31 mouse cellular contexts compared by ENCODE assay signal in the genomic region with DNA sequence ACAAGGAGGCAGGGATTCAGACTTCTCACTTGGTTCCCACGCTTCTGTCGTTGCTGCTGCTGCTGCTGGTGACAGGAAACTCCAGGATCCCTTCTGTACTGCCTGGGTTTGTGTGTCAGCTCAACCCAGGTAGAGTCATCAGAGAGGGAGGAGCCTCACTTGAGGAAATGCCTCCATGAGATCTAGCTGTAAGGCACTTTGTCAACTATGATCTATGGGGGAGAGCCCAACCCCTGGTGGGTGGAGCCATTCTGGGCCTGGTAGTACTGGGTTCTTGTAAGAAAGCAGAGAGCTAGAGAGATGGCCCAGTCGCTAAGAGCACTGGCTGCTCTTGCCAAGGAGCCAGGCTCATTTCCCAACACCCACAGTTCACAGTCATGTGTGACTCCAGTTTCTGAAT. TPM values are rescaled to one million over a fixed set of nuclear protein-coding genes. Genes with fewer than 3 reads are reported as not detected.
DNase-seq lines count a peak whose midpoint lies in the region; ATAC-seq and TF ChIP-seq lines count a peak whose summit lies in the region.
"Had no signal": no experiment of that assay in that cellular context is flagged by ENCODE, and none has a peak within 500 bp of the region (broad histone marks: within the 10 kb centered on the region; RNA-seq: fewer than 3 reads in every experiment).

No protein-coding gene starts in this region.

- peaks cover 15% of the 10 kb centered on the region; the same call in 1 of the 2 replicates for H3K4me1 ChIP-seq in kidney, embryonic 14.5 days (ENCODE audit: control insufficient read depth, insufficient read depth, low read length)
- no peaks in the 10 kb centered on the region for H3K4me1 ChIP-seq in intestine, embryonic 15.5 days (replicated peaks)
- H3K4me1 ChIP-seq in stomach, embryonic 16.5 days (ENCODE audit: control insufficient read depth, insufficient read depth, low read length) = no peaks in the 10 kb centered on the region
- no peaks in the 10 kb centered on the region for H3K4me1 ChIP-seq in midbrain, embryonic 10.5 days
- H3K4me1 ChIP-seq: embryonic facial prominence, embryonic 15.5 days; forebrain, embryonic 12.5 days; heart, embryonic 10.5 days; heart, embryonic 15.5 days; hindbrain, embryonic 12.5 days; limb, embryonic 13.5 days; midbrain, embryonic 12.5 days; neural tube, embryonic 13.5 days had no signal

- no peak overlapping the region for H3K4me3 ChIP-seq in kidney, embryonic 14.5 days (ENCODE audit: low read length)
- no peak overlapping the region for H3K4me3 ChIP-seq in intestine, embryonic 15.5 days (replicated peaks)
- no peak overlapping the region for H3K4me3 ChIP-seq in stomach, embryonic 16.5 days (replicated peaks; ENCODE audit: low read length)
- no peak overlapping the region for H3K4me3 ChIP-seq in gastrocnemius, adult 2 months
- H3K4me3 ChIP-seq in midbrain, embryonic 10.5 days = no peak overlapping the region
- H3K4me3 ChIP-seq: embryonic facial prominence, embryonic 10.5 days; embryonic facial prominence, embryonic 15.5 days; forebrain, embryonic 12.5 days; heart, embryonic 10.5 days; heart, embryonic 15.5 days; hindbrain, embryonic 12.5 days; limb, embryonic 13.5 days; lung, embryonic 15.5 days; midbrain, embryonic 12.5 days; neural tube, embryonic 13.5 days had no signal

- H3K4me2 ChIP-seq in kidney, embryonic 14.5 days (replicated peaks; ENCODE audit: low read depth, low read length) = no peak overlapping the region
- H3K4me2 ChIP-seq in intestine, embryonic 15.5 days (replicated peaks) = no peak overlapping the region
- H3K4me2 ChIP-seq in stomach, embryonic 16.5 days (ENCODE audit: low read depth, low read length) = no peak overlapping the region
- H3K4me2 ChIP-seq: embryonic facial prominence, embryonic 15.5 days; forebrain, embryonic 12.5 days; heart, embryonic 15.5 days; hindbrain, embryonic 12.5 days; limb, embryonic 13.5 days; liver, embryonic 11.5 days; lung, embryonic 15.5 days; midbrain, embryonic 12.5 days; neural tube, embryonic 13.5 days had no signal

- no peak overlapping the region for H3K9ac ChIP-seq in kidney, embryonic 14.5 days (ENCODE audit: low read depth, low read length)
- H3K9ac ChIP-seq in intestine, embryonic 15.5 days = no peak overlapping the region
- no peak overlapping the region for H3K9ac ChIP-seq in stomach, embryonic 16.5 days (ENCODE audit: low read length)
- H3K9ac ChIP-seq: embryonic facial prominence, embryonic 15.5 days; forebrain, embryonic 12.5 days; forebrain, postnatal 0 days; heart, embryonic 15.5 days; hindbrain, embryonic 12.5 days; limb, embryonic 13.5 days; lung, embryonic 15.5 days; midbrain, embryonic 12.5 days; neural tube, embryonic 13.5 days had no signal

- no peaks in the 10 kb centered on the region for H3K36me3 ChIP-seq in kidney, embryonic 14.5 days (ENCODE audit: control insufficient read depth, insufficient read depth, low read length)
- no peaks in the 10 kb centered on the region for H3K36me3 ChIP-seq in intestine, embryonic 15.5 days
- H3K36me3 ChIP-seq in stomach, embryonic 16.5 days (ENCODE audit: control insufficient read depth, insufficient read depth, low read length) = no peaks in the 10 kb centered on the region
- no peaks in the 10 kb centered on the region for H3K36me3 ChIP-seq in midbrain, embryonic 10.5 days
- H3K36me3 ChIP-seq: embryonic facial prominence, embryonic 10.5 days; embryonic facial prominence, embryonic 15.5 days; forebrain, embryonic 12.5 days; heart, embryonic 10.5 days; heart, embryonic 15.5 days; hindbrain, embryonic 12.5 days; limb, embryonic 13.5 days; lung, embryonic 15.5 days; midbrain, embryonic 12.5 days; neural tube, embryonic 13.5 days had no signal

- no peak for DNase-seq in kidney, postnatal 4 days
- peak; percentile 60 for DNase-seq in 3T3-L1 (ENCODE audit: low read depth, low spot score)
- no peak for DNase-seq in gastrocnemius, adult 2 months
- DNase-seq in midbrain, embryonic 10.5 days (ENCODE audit: low spot score) = no peak
- DNase-seq: adrenal gland, postnatal 10 days; cerebellum, adult 8-10 months; cerebellum, postnatal 25 days; forebrain, postnatal 0 days; gastrocnemius, postnatal 25 days; heart, adult 11 months; kidney, adult 2 months; layer of hippocampus, adult 9-11 months; right cerebral cortex, postnatal 4 days; thymus, postnatal 14 days had no signal

- 67% methylated on average over 3 of the region's 3 CpGs for WGBS in kidney, embryonic 14.5 days
- WGBS in intestine, embryonic 15.5 days = 62% methylated on average over 3 of the region's 3 CpGs
- WGBS in stomach, embryonic 16.5 days = 64% methylated on average over 3 of the region's 3 CpGs
- 85% methylated on average over 3 of the region's 3 CpGs for WGBS in midbrain, embryonic 10.5 days

- peak overlapping the region; percentile 30; the same call in 1 of the 2 replicates for H3K27ac ChIP-seq in kidney, embryonic 14.5 days (ENCODE audit: low read depth, low read length)
- no peak overlapping the region for H3K27ac ChIP-seq in intestine, embryonic 15.5 days
- peak overlapping the region; percentile 75 for H3K27ac ChIP-seq in stomach, embryonic 16.5 days (ENCODE audit: low read length)
- no peak overlapping the region for H3K27ac ChIP-seq in gastrocnemius, adult 2 months
- no peak overlapping the region for H3K27ac ChIP-seq in midbrain, embryonic 10.5 days (replicated peaks)
- H3K27ac ChIP-seq: embryonic facial prominence, embryonic 10.5 days; embryonic facial prominence, embryonic 15.5 days; forebrain, embryonic 12.5 days; heart, embryonic 10.5 days; heart, embryonic 15.5 days; hindbrain, embryonic 12.5 days; hindbrain, postnatal 0 days; limb, embryonic 13.5 days; lung, embryonic 15.5 days; midbrain, embryonic 12.5 days; neural tube, embryonic 13.5 days had no signal

- no peak for ATAC-seq in kidney, embryonic 14.5 days (ENCODE audit: low FRiP score, low TSS enrichment)
- ATAC-seq in intestine, embryonic 15.5 days = 0 out of 2 replicates have a peak, but pooled peaks have one; percentile 11
- peak; percentile 34; the same call in 1 of the 2 replicates for ATAC-seq in stomach, embryonic 16.5 days (ENCODE audit: insufficient read depth, low FRiP score)
- ATAC-seq: activated CD4-positive, CD25-positive, alpha-beta regulatory T cell, adult 4 months; CD4-positive, CD25-positive, alpha-beta regulatory T cell, adult 4 months; forebrain, postnatal 0 days; hindbrain, postnatal 0 days had no signal

- no peak for TF ChIP-seq CTCF in gastrocnemius, adult 2 months (IDR thresholded peaks at IDR 0.05)

- H3K9me3 ChIP-seq in kidney, embryonic 14.5 days (ENCODE audit: control insufficient read depth, low read length) = no peaks in the 10 kb centered on the region
- H3K9me3 ChIP-seq in intestine, embryonic 15.5 days = no peaks in the 10 kb centered on the region
- H3K9me3 ChIP-seq in stomach, embryonic 16.5 days (replicated peaks; ENCODE audit: control insufficient read depth, low read length) = no peaks in the 10 kb centered on the region
- H3K9me3 ChIP-seq in midbrain, embryonic 10.5 days (replicated peaks) = no peaks in the 10 kb centered on the region; the same call in 1 of the 2 replicates
- H3K9me3 ChIP-seq: embryonic facial prominence, embryonic 10.5 days; embryonic facial prominence, embryonic 15.5 days; forebrain, embryonic 12.5 days; heart, embryonic 10.5 days; heart, embryonic 15.5 days; limb, embryonic 13.5 days; lung, embryonic 15.5 days; midbrain, embryonic 12.5 days; neural tube, embryonic 13.5 days had no signal

- no peaks in the 10 kb centered on the region for H3K27me3 ChIP-seq in kidney, embryonic 14.5 days (ENCODE audit: control insufficient read depth, insufficient read depth, low read length)
- no peaks in the 10 kb centered on the region for H3K27me3 ChIP-seq in intestine, embryonic 15.5 days (replicated peaks)
- no peaks in the 10 kb centered on the region for H3K27me3 ChIP-seq in stomach, embryonic 16.5 days (ENCODE audit: control insufficient read depth, insufficient read depth, low read length)
- H3K27me3 ChIP-seq in midbrain, embryonic 10.5 days (ENCODE audit: low read depth, poor library complexity, severe bottlenecking) = no peaks in the 10 kb centered on the region
- H3K27me3 ChIP-seq: embryonic facial prominence, embryonic 15.5 days; forebrain, embryonic 12.5 days; heart, embryonic 15.5 days; hindbrain, embryonic 12.5 days; limb, embryonic 13.5 days; lung, embryonic 15.5 days; midbrain, embryonic 12.5 days; neural tube, embryonic 13.5 days had no signal

- intact Hi-C loops in gastrocnemius, adult 2 months (cut with DNase I) = no loop called here

RNA-seq across cellular contexts. Expression of gene Cd2ap, which starts 34.0 kb away (rescaled TPM):
- 39.5 and 60.5 TPM in 2 replicates for polyA plus RNA-seq in kidney, embryonic 14.5 days (2014; fragmentation: Nextera tagmentation; extraction: Ambion mirVana)
- polyA plus RNA-seq in intestine, embryonic 15.5 days (2015; fragmentation: Nextera tagmentation; extraction: Ambion mirVana) = 33.1 and 37.3 TPM in 2 replicates
- 28.7 and 31.8 TPM in 2 replicates for polyA plus RNA-seq in stomach, embryonic 16.5 days (2015; fragmentation: Nextera tagmentation; extraction: Ambion mirVana)
- total RNA-seq in gastrocnemius, adult 2 months (2021) = 10 to 100 TPM; 13.5 TPM
- 10.0 and 10.3 TPM in 2 replicates for polyA plus RNA-seq in midbrain, embryonic 10.5 days (2016; fragmentation: Nextera tagmentation; extraction: Ambion mirVana)

Comparison
In these comparisons a context has a peak if more than half of its experiments do, and no peak if none do; other contexts are left out.
1. H3K27ac ChIP-seq: peak in kidney, embryonic 14.5 days (single experiment) and stomach, embryonic 16.5 days (single experiment); none in intestine, embryonic 15.5 days (single experiment), gastrocnemius, adult 2 months (single experiment) and midbrain, embryonic 10.5 days (single experiment).